Comparison of ENCODE assay signal across 13 mouse cellular contexts in the genomic region with DNA sequence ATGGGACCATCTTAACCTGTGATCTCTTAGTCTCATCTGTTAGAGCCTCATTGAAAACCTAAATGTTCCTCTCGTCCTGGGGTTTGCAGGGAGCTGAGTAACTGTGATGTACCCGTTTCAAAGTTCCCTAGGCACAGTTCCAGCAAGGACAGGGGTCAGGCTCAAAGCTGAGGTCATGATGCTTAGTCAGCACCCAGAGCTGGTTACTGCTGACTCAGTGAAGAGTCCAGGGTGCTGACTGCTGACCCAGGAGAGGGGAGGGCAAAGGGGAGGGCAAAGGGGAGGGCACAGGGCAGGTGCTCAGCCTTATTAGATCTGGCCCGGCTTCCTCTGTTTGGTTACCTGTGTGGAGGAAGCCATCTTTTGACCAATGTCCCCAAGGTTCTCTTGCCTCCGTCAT. TPM values are rescaled to one million over a fixed set of nuclear protein-coding genes. Genes with fewer than 3 reads are reported as not detected.
DNase-seq lines count a peak whose midpoint lies in the region; ATAC-seq lines count a peak whose summit lies in the region.
"Had no signal": no experiment of that assay in that cellular context is flagged by ENCODE, and none has a peak within 500 bp of the region (broad histone marks: within the 10 kb centered on the region; RNA-seq: fewer than 3 reads in every experiment).

No protein-coding gene starts in this region.

- H3K36me3 ChIP-seq in intestine, embryonic 16.5 days (ENCODE audit: control insufficient read depth, insufficient read depth, low read length), result no peaks in the 10 kb centered on the region
- H3K36me3 ChIP-seq in intestine, embryonic 15.5 days, result no peaks in the 10 kb centered on the region
- no peaks in the 10 kb centered on the region for H3K36me3 ChIP-seq in ES-E14 (ENCODE audit: control insufficient read depth, insufficient read depth, low read length, poor library complexity, severe bottlenecking)
- no peaks in the 10 kb centered on the region for H3K36me3 ChIP-seq in liver, embryonic 15.5 days (replicated peaks)
- no peaks in the 10 kb centered on the region for H3K36me3 ChIP-seq in embryonic facial prominence, embryonic 10.5 days (replicated peaks)
- H3K36me3 ChIP-seq in forebrain, embryonic 15.5 days, result no peaks in the 10 kb centered on the region
- H3K36me3 ChIP-seq: forebrain, embryonic 10.5 days had no signal

- no peak overlapping the region for H3K9ac ChIP-seq in intestine, embryonic 16.5 days (ENCODE audit: low read depth, low read length)
- no peak overlapping the region for H3K9ac ChIP-seq in intestine, embryonic 15.5 days
- H3K9ac ChIP-seq in ES-E14 (ENCODE audit: insufficient read depth, low read depth, low read length, poor library complexity, severe bottlenecking), result no peak overlapping the region
- no peak overlapping the region for H3K9ac ChIP-seq in liver, embryonic 15.5 days
- no peak overlapping the region for H3K9ac ChIP-seq in forebrain, embryonic 15.5 days (replicated peaks)

- no peak overlapping the region for H3K4me2 ChIP-seq in intestine, embryonic 16.5 days (ENCODE audit: low read depth, low read length)
- H3K4me2 ChIP-seq in intestine, embryonic 15.5 days (replicated peaks), result no peak overlapping the region
- H3K4me2 ChIP-seq in liver, embryonic 15.5 days, result no peak overlapping the region
- H3K4me2 ChIP-seq in forebrain, embryonic 15.5 days (replicated peaks), result no peak overlapping the region

- peak; percentile 58 for ATAC-seq in intestine, embryonic 16.5 days
- no peak for ATAC-seq in intestine, embryonic 15.5 days
- ATAC-seq in liver, embryonic 15.5 days (ENCODE audit: insufficient read depth), result peak; percentile 37; the same call in 1 of the 2 replicates
- no peak for ATAC-seq in forebrain, embryonic 15.5 days (replicated peaks)

- WGBS in intestine, embryonic 16.5 days, result 62% methylated on average over 4 of the region's 4 CpGs
- WGBS in intestine, embryonic 15.5 days, result 70% methylated on average over 4 of the region's 4 CpGs
- WGBS in liver, embryonic 15.5 days (ENCODE audit: insufficient replicate concordance), result 48% methylated on average over 4 of the region's 4 CpGs
- WGBS in embryonic facial prominence, embryonic 10.5 days, result 73% methylated on average over 4 of the region's 4 CpGs
- 69% methylated on average over 4 of the region's 4 CpGs for WGBS in forebrain, embryonic 15.5 days

- in situ Hi-C loops in ES-E14 (cut with MboI; ENCODE audit: low sequenced_read_pairs in 2 of 2, unreplicated experiment in 2 of 2), result no loop called here

- H3K27me3 ChIP-seq in intestine, embryonic 16.5 days (replicated peaks; ENCODE audit: control insufficient read depth, insufficient read depth, low read length), result no peaks in the 10 kb centered on the region
- no peaks in the 10 kb centered on the region for H3K27me3 ChIP-seq in intestine, embryonic 15.5 days (replicated peaks)
- H3K27me3 ChIP-seq in liver, embryonic 15.5 days, result no peaks in the 10 kb centered on the region
- H3K27me3 ChIP-seq in embryonic facial prominence, embryonic 10.5 days (replicated peaks; ENCODE audit: low read depth, poor library complexity, severe bottlenecking), result no peaks in the 10 kb centered on the region
- no peaks in the 10 kb centered on the region for H3K27me3 ChIP-seq in forebrain, embryonic 15.5 days

- H3K27ac ChIP-seq in intestine, embryonic 16.5 days (ENCODE audit: low read length), result no peak overlapping the region
- H3K27ac ChIP-seq in intestine, embryonic 15.5 days, result no peak overlapping the region
- no peak overlapping the region for H3K27ac ChIP-seq in ES-E14 (ENCODE audit: insufficient read depth, low read depth, low read length, poor library complexity, severe bottlenecking)
- peak overlapping the region; percentile 80 for H3K27ac ChIP-seq in brown adipose tissue, adult 24 weeks (replicated peaks; ENCODE audit: low read depth, low read length)
- 0 out of 2 replicates have a peak overlapping the region, but pooled peaks have one; percentile 19 for H3K27ac ChIP-seq in liver, embryonic 15.5 days (replicated peaks)
- H3K27ac ChIP-seq in embryonic facial prominence, embryonic 10.5 days (replicated peaks), result no peak overlapping the region
- no peak overlapping the region for H3K27ac ChIP-seq in forebrain, embryonic 15.5 days (replicated peaks)
- H3K27ac ChIP-seq: forebrain, embryonic 10.5 days had no signal

- H3K9me3 ChIP-seq in intestine, embryonic 16.5 days (ENCODE audit: control insufficient read depth, low read length), result no peaks in the 10 kb centered on the region
- H3K9me3 ChIP-seq in intestine, embryonic 15.5 days, result no peaks in the 10 kb centered on the region
- H3K9me3 ChIP-seq in ES-E14 (ENCODE audit: control insufficient read depth, insufficient read depth, low read depth, low read length), result no peaks in the 10 kb centered on the region
- no peaks in the 10 kb centered on the region for H3K9me3 ChIP-seq in liver, embryonic 15.5 days (replicated peaks)
- no peaks in the 10 kb centered on the region for H3K9me3 ChIP-seq in embryonic facial prominence, embryonic 10.5 days
- no peaks in the 10 kb centered on the region for H3K9me3 ChIP-seq in forebrain, embryonic 15.5 days
- H3K9me3 ChIP-seq: forebrain, embryonic 10.5 days had no signal

- DNase-seq in ES-E14 (ENCODE audit: low read depth, low spot score), result no peak
- DNase-seq in embryonic facial prominence, embryonic 10.5 days (ENCODE audit: low spot score), result no peak
- DNase-seq in cerebellum, adult 18-20 months, result no peak
- DNase-seq: cerebellum, adult 11 months; heart, postnatal 36 days; thymus, postnatal 25 days had no signal

- H3K4me3 ChIP-seq in intestine, embryonic 16.5 days (ENCODE audit: low read length), result no peak overlapping the region
- no peak overlapping the region for H3K4me3 ChIP-seq in intestine, embryonic 15.5 days (replicated peaks)
- H3K4me3 ChIP-seq in ES-E14 (ENCODE audit: insufficient read depth in 1 of 2, low read depth in 1 of 2, low read length in 2 of 2, poor library complexity in 1 of 2, severe bottlenecking in 1 of 2), result no peak overlapping the region
- H3K4me3 ChIP-seq in brown adipose tissue, adult 24 weeks (ENCODE audit: insufficient read depth, low read depth, low read length), result no peak overlapping the region
- no peak overlapping the region for H3K4me3 ChIP-seq in liver, embryonic 15.5 days (replicated peaks)
- no peak overlapping the region for H3K4me3 ChIP-seq in embryonic facial prominence, embryonic 10.5 days
- no peak overlapping the region for H3K4me3 ChIP-seq in forebrain, embryonic 15.5 days
- H3K4me3 ChIP-seq: forebrain, embryonic 10.5 days had no signal

- peaks cover 4% of the 10 kb centered on the region; the same call in 1 of the 2 replicates for H3K4me1 ChIP-seq in intestine, embryonic 16.5 days (ENCODE audit: control insufficient read depth, insufficient read depth, low read length)
- H3K4me1 ChIP-seq in intestine, embryonic 15.5 days (replicated peaks), result no peaks in the 10 kb centered on the region
- H3K4me1 ChIP-seq in ES-E14 (ENCODE audit: control insufficient read depth in 2 of 2, insufficient read depth in 2 of 2, low read length in 2 of 2, poor library complexity in 1 of 2), result peaks cover 19 to 26% of the 10 kb centered on the region in 2 experiments
- peaks cover 13% of the 10 kb centered on the region for H3K4me1 ChIP-seq in brown adipose tissue, adult 24 weeks (ENCODE audit: control insufficient read depth, insufficient read depth, insufficient read length, low read length)
- H3K4me1 ChIP-seq in liver, embryonic 15.5 days (replicated peaks), result peaks cover 13% of the 10 kb centered on the region
- H3K4me1 ChIP-seq in embryonic facial prominence, embryonic 10.5 days, result 0 out of 2 replicates have a peak, but pooled peaks cover 7% of the 10 kb centered on the region
- H3K4me1 ChIP-seq in forebrain, embryonic 15.5 days, result no peaks in the 10 kb centered on the region
- H3K4me1 ChIP-seq: forebrain, embryonic 10.5 days had no signal

RNA-seq across cellular contexts. Expression of a gene that starts 11.8 kb away (rescaled TPM):
- polyA plus RNA-seq in intestine, embryonic 16.5 days (2015; fragmentation: Nextera tagmentation; extraction: Ambion mirVana), result 11.7 and 11.8 TPM in 2 replicates
- 10.1 and 10.8 TPM in 2 replicates for polyA plus RNA-seq in intestine, embryonic 15.5 days (2015; fragmentation: Nextera tagmentation; extraction: Ambion mirVana)
- 3.4 and 5.2 TPM in 2 replicates for total RNA-seq in ES-E14 (2012; rRNA removed)
- polyA plus RNA-seq in brown adipose tissue, adult 24 weeks (2012; ENCODE audit: insufficient read depth, insufficient read length, missing spikeins), result 4.2 and 4.3 TPM in 2 replicates
- polyA plus RNA-seq in liver, embryonic 15.5 days (2015; fragmentation: Nextera tagmentation; extraction: Ambion mirVana), result 5.3 and 6.1 TPM in 2 replicates
- polyA plus RNA-seq in embryonic facial prominence, embryonic 10.5 days (2016; fragmentation: Nextera tagmentation; extraction: Ambion mirVana), result 5.4 and 6.5 TPM in 2 replicates
- 3.0 and 3.3 TPM in 2 replicates for polyA plus RNA-seq in forebrain, embryonic 15.5 days (2015; fragmentation: Nextera tagmentation; extraction: Ambion mirVana)

RNA-seq across cellular contexts. Expression of a gene that starts 18.0 kb away (rescaled TPM):
- polyA plus RNA-seq in intestine, embryonic 16.5 days (2015; fragmentation: Nextera tagmentation; extraction: Ambion mirVana), result 4.9 and 5.1 TPM in 2 replicates
- polyA plus RNA-seq in intestine, embryonic 15.5 days (2015; fragmentation: Nextera tagmentation; extraction: Ambion mirVana), result 3.6 and 4.2 TPM in 2 replicates
- total RNA-seq in ES-E14 (2012; rRNA removed), result 2.8 and 5.1 TPM in 2 replicates
- 2.9 and 5.8 TPM in 2 replicates for polyA plus RNA-seq in brown adipose tissue, adult 24 weeks (2012; ENCODE audit: insufficient read depth, insufficient read length, missing spikeins)
- polyA plus RNA-seq in liver, embryonic 15.5 days (2015; fragmentation: Nextera tagmentation; extraction: Ambion mirVana), result 6.5 and 8.2 TPM in 2 replicates
- 0.64 and 0.69 TPM in 2 replicates for polyA plus RNA-seq in embryonic facial prominence, embryonic 10.5 days (2016; fragmentation: Nextera tagmentation; extraction: Ambion mirVana)
- 2.7 and 3.3 TPM in 2 replicates for polyA plus RNA-seq in forebrain, embryonic 15.5 days (2015; fragmentation: Nextera tagmentation; extraction: Ambion mirVana)
- total RNA-seq: granulocyte monocyte progenitor cell, adult 5-6 weeks had no signal

RNA-seq across cellular contexts. Expression of a gene that starts 29.9 kb away (rescaled TPM):
- polyA plus RNA-seq in intestine, embryonic 16.5 days (2015; fragmentation: Nextera tagmentation; extraction: Ambion mirVana), result 28.8 and 33.1 TPM in 2 replicates
- polyA plus RNA-seq in intestine, embryonic 15.5 days (2015; fragmentation: Nextera tagmentation; extraction: Ambion mirVana), result 30.9 and 33.8 TPM in 2 replicates
- total RNA-seq in ES-E14 (2012; rRNA removed), result 31.1 and 33.3 TPM in 2 replicates
- polyA plus RNA-seq in brown adipose tissue, adult 24 weeks (2012; ENCODE audit: insufficient read depth, insufficient read length, missing spikeins), result 35.2 and 39.9 TPM in 2 replicates
- 11.9 and 12.2 TPM in 2 replicates for polyA plus RNA-seq in liver, embryonic 15.5 days (2015; fragmentation: Nextera tagmentation; extraction: Ambion mirVana)
- polyA plus RNA-seq in embryonic facial prominence, embryonic 10.5 days (2016; fragmentation: Nextera tagmentation; extraction: Ambion mirVana), result 38.3 and 39.2 TPM in 2 replicates
- 28.2 and 30.7 TPM in 2 replicates for polyA plus RNA-seq in forebrain, embryonic 15.5 days (2015; fragmentation: Nextera tagmentation; extraction: Ambion mirVana)

RNA-seq across cellular contexts. Expression of a gene that starts 36.9 kb away (rescaled TPM):
- polyA plus RNA-seq in intestine, embryonic 16.5 days (2015; fragmentation: Nextera tagmentation; extraction: Ambion mirVana), result 36.8 and 38.0 TPM in 2 replicates
- 43.2 and 46.6 TPM in 2 replicates for polyA plus RNA-seq in intestine, embryonic 15.5 days (2015; fragmentation: Nextera tagmentation; extraction: Ambion mirVana)
- total RNA-seq in ES-E14 (2012; rRNA removed), result 29.1 and 38.8 TPM in 2 replicates
- 40.7 and 54.8 TPM in 2 replicates for polyA plus RNA-seq in brown adipose tissue, adult 24 weeks (2012; ENCODE audit: insufficient read depth, insufficient read length, missing spikeins)
- polyA plus RNA-seq in liver, embryonic 15.5 days (2015; fragmentation: Nextera tagmentation; extraction: Ambion mirVana), result 21.5 and 22.0 TPM in 2 replicates
- polyA plus RNA-seq in embryonic facial prominence, embryonic 10.5 days (2016; fragmentation: Nextera tagmentation; extraction: Ambion mirVana), result 50.0 and 53.1 TPM in 2 replicates
- polyA plus RNA-seq in forebrain, embryonic 15.5 days (2015; fragmentation: Nextera tagmentation; extraction: Ambion mirVana), result 75.7 and 78.6 TPM in 2 replicates

Comparison
In these comparisons a context has a peak if more than half of its experiments do, and no peak if none do; other contexts are left out.
1. ATAC-seq: peak in intestine, embryonic 16.5 days (single experiment) and liver, embryonic 15.5 days (single experiment); none in intestine, embryonic 15.5 days (single experiment) and forebrain, embryonic 15.5 days (single experiment).
2. H3K27ac ChIP-seq: peak in brown adipose tissue, adult 24 weeks (single experiment) and liver, embryonic 15.5 days (single experiment); none in intestine, embryonic 16.5 days (single experiment), intestine, embryonic 15.5 days (single experiment), ES-E14 (single experiment), embryonic facial prominence, embryonic 10.5 days (single experiment) and forebrain, embryonic 15.5 days (single experiment).